Mouse (Mus musculus): ENCODE measurements around the gene Bend4. TPM values are rescaled to one million over a fixed set of nuclear protein-coding genes. Genes with fewer than 3 reads are reported as not detected.
A peak's percentile ranks its signal among the peaks of the same experiment; 100 is the strongest.

The Bend4 gene
- polyA plus RNA-seq, 1 experiment from 2014 or later = 0.52 TPM

- WGBS (ENCODE audit: insufficient replicate concordance) = 33% methylated on average over 17 of the region's 17 CpGs
- H3K36me3 ChIP-seq (replicated peaks) = no peaks in the 10 kb centered on the region
- no peak overlapping the region for H3K27ac ChIP-seq (replicated peaks)
- no peak overlapping the region for H3K4me2 ChIP-seq
- H3K9me3 ChIP-seq (replicated peaks) = no peaks in the 10 kb centered on the region
- ATAC-seq (ENCODE audit: insufficient read depth) = no peak
- no peaks in the 10 kb centered on the region for H3K27me3 ChIP-seq
- H3K4me3 ChIP-seq (replicated peaks) = no peak overlapping the region
- H3K4me1 ChIP-seq (replicated peaks) = no peaks in the 10 kb centered on the region
- no peak overlapping the region for H3K9ac ChIP-seq
These were observed 16.3 kb upstream of the Bend4 start for GRCm38 (mm10) chr5:67444217-67445050.

- Histone ChIP-seq H3K9me3 (replicated peaks) (no peaks in the 10 kb centered on the region), H3K4me1 (replicated peaks) (no peaks in the 10 kb centered on the region), H3K27me3 (no peaks in the 10 kb centered on the region), H3K9ac (no peak overlapping the region), H3K4me2 (no peak overlapping the region), H3K4me3 (replicated peaks) (no peak overlapping the region), H3K27ac (replicated peaks) (no peak overlapping the region), H3K36me3 (replicated peaks) (no peaks in the 10 kb centered on the region)
- no peak for ATAC-seq (ENCODE audit: insufficient read depth)
- 32% methylated on average over 6 of the region's 6 CpGs for WGBS (ENCODE audit: insufficient replicate concordance)
These were observed 14.8 kb upstream of the Bend4 start for GRCm38 (mm10) chr5:67442813-67443450.

GRCm38 (mm10) chr5:67440563-67440962 lies 12.5 kb upstream of the Bend4 start:
- Histone ChIP-seq H3K4me2 (no peak overlapping the region), H3K4me3 (replicated peaks) (no peak overlapping the region), H3K9ac (no peak overlapping the region), H3K4me1 (replicated peaks) (no peaks in the 10 kb centered on the region; the same call in 1 of the 2 replicates), H3K9me3 (replicated peaks) (no peaks in the 10 kb centered on the region), H3K36me3 (replicated peaks) (no peaks in the 10 kb centered on the region), H3K27ac (replicated peaks) (no peak overlapping the region), H3K27me3 (no peaks in the 10 kb centered on the region)
- WGBS (ENCODE audit: insufficient replicate concordance) = 71% methylated on average over 8 of the region's 8 CpGs
- no peak for ATAC-seq (ENCODE audit: insufficient read depth)

- WGBS (ENCODE audit: insufficient replicate concordance) = 14% methylated on average over 2 of the region's 2 CpGs
- Histone ChIP-seq H3K36me3 (replicated peaks) (no peaks in the 10 kb centered on the region), H3K4me2 (no peak overlapping the region), H3K4me3 (replicated peaks) (no peak overlapping the region), H3K27me3 (no peaks in the 10 kb centered on the region), H3K9me3 (replicated peaks) (no peaks in the 10 kb centered on the region), H3K27ac (replicated peaks) (no peak overlapping the region), H3K9ac (no peak overlapping the region), H3K4me1 (replicated peaks) (no peaks in the 10 kb centered on the region; the same call in 1 of the 2 replicates)
- ATAC-seq (ENCODE audit: insufficient read depth) = no peak
These were observed 9.3 kb upstream of the Bend4 start for GRCm38 (mm10) chr5:67437403-67437802.

GRCm38 (mm10) chr5:67426478-67427442 lies 1.4 kb downstream of the Bend4 start:
- Histone ChIP-seq H3K4me2 (peak overlapping the region; percentile 73), H3K4me1 (replicated peaks) (peaks cover 7% of the 10 kb centered on the region), H3K27ac (replicated peaks) (no peak overlapping the region), H3K4me3 (replicated peaks) (peak overlapping the region; percentile 59), H3K9me3 (replicated peaks) (no peaks in the 10 kb centered on the region), H3K9ac (0 out of 2 replicates have a peak overlapping the region, but pooled peaks have one; percentile 15), H3K36me3 (replicated peaks) (no peaks in the 10 kb centered on the region), H3K27me3 (peaks cover 58% of the 10 kb centered on the region)
- WGBS (ENCODE audit: insufficient replicate concordance) = 1% methylated on average over 120 of the region's 121 CpGs
- ATAC-seq (ENCODE audit: insufficient read depth) = peak; percentile 25; the same call in 1 of the 2 replicates

GRCm38 (mm10) chr5:67426011-67426410 lies 2.1 kb downstream of the Bend4 start:
- peaks cover 58% of the 10 kb centered on the region for H3K27me3 ChIP-seq

GRCm38 (mm10) chr5:67424636-67425035 lies 3.5 kb downstream of the Bend4 start:
- Histone ChIP-seq H3K9ac (no peak overlapping the region), H3K4me3 (replicated peaks) (no peak overlapping the region), H3K27me3 (peaks cover 52% of the 10 kb centered on the region), H3K4me2 (no peak overlapping the region), H3K4me1 (replicated peaks) (peaks cover 7% of the 10 kb centered on the region), H3K27ac (replicated peaks) (no peak overlapping the region), H3K9me3 (replicated peaks) (no peaks in the 10 kb centered on the region), H3K36me3 (replicated peaks) (no peaks in the 10 kb centered on the region)
- no peak for ATAC-seq (ENCODE audit: insufficient read depth)
- 36% methylated on average over 3 of the region's 3 CpGs for WGBS (ENCODE audit: insufficient replicate concordance)

More at GRCm38 (mm10) chr5:67426011-67426410, 2.1 kb downstream of the Bend4 start:
- peak overlapping the region; percentile 59; the same call in 1 of the 2 replicates for H3K4me3 ChIP-seq (replicated peaks)
- no peak for ATAC-seq (ENCODE audit: insufficient read depth)
- H3K9me3 ChIP-seq (replicated peaks) = no peaks in the 10 kb centered on the region
- no peaks in the 10 kb centered on the region for H3K36me3 ChIP-seq (replicated peaks)
- H3K9ac ChIP-seq = no peak overlapping the region
- 28% methylated on average over 5 of the region's 5 CpGs for WGBS (ENCODE audit: insufficient replicate concordance)
- H3K27ac ChIP-seq (replicated peaks) = no peak overlapping the region
- H3K4me2 ChIP-seq = no peak overlapping the region
- peaks cover 7% of the 10 kb centered on the region for H3K4me1 ChIP-seq (replicated peaks)

- Histone ChIP-seq H3K4me3 (replicated peaks) (no peak overlapping the region), H3K27ac (replicated peaks) (no peak overlapping the region), H3K4me1 (replicated peaks) (peaks cover 7% of the 10 kb centered on the region), H3K9ac (no peak overlapping the region), H3K9me3 (replicated peaks) (no peaks in the 10 kb centered on the region), H3K27me3 (peaks cover 46% of the 10 kb centered on the region), H3K4me2 (no peak overlapping the region), H3K36me3 (replicated peaks) (no peaks in the 10 kb centered on the region)
- ATAC-seq (ENCODE audit: insufficient read depth) = no peak
- WGBS (ENCODE audit: insufficient replicate concordance) = 66% methylated on average over 2 of the region's 2 CpGs
These were observed 4.1 kb downstream of the Bend4 start for GRCm38 (mm10) chr5:67423963-67424362.

GRCm38 (mm10) chr5:67423326-67423725 lies 4.8 kb downstream of the Bend4 start:
- no peak overlapping the region for H3K27ac ChIP-seq (replicated peaks)
- H3K4me3 ChIP-seq (replicated peaks) = no peak overlapping the region
- H3K27me3 ChIP-seq = peaks cover 39% of the 10 kb centered on the region
- H3K9ac ChIP-seq = no peak overlapping the region
- no peaks in the 10 kb centered on the region for H3K9me3 ChIP-seq (replicated peaks)
- H3K4me2 ChIP-seq = no peak overlapping the region
- peaks cover 7% of the 10 kb centered on the region for H3K4me1 ChIP-seq (replicated peaks)
- ATAC-seq (ENCODE audit: insufficient read depth) = no peak
- 76% methylated on average over 9 of the region's 9 CpGs for whole genome bisulfite sequencing (ENCODE audit: insufficient replicate concordance)
- H3K36me3 ChIP-seq (replicated peaks) = no peaks in the 10 kb centered on the region

GRCm38 (mm10) chr5:67419407-67419806 lies 8.7 kb downstream of the Bend4 start:
- Histone ChIP-seq H3K9me3 (replicated peaks) (no peaks in the 10 kb centered on the region), H3K36me3 (replicated peaks) (no peaks in the 10 kb centered on the region), H3K4me3 (replicated peaks) (no peak overlapping the region), H3K27ac (replicated peaks) (no peak overlapping the region), H3K9ac (no peak overlapping the region), H3K4me2 (no peak overlapping the region), H3K4me1 (replicated peaks) (no peaks in the 10 kb centered on the region), H3K27me3 (no peaks in the 10 kb centered on the region)
- no peak for ATAC-seq (ENCODE audit: insufficient read depth)
- WGBS (ENCODE audit: insufficient replicate concordance) = 28% methylated on average over 4 of the region's 4 CpGs
